Mouse (Mus musculus) lung, postnatal 0 days (tissue): ENCODE results near the gene Gstt2.
"Not testable (repeated sequence)": the region's sequence is repeated elsewhere in the genome, so short reads cannot be mapped to it uniquely, and the experiment has no call there.

Experiments
- CTCF ChIP-seq: IDR thresholded peaks from 2 replicates; pipeline ENCODE4 v1.5.1; 2016; ENCODE audit warnings: antibody characterized with exemption, mild to moderate bottlenecking
- EP300 ChIP-seq: IDR thresholded peaks from 2 replicates; pipeline ENCODE4 v1.6.1; 2016; ENCODE audit warnings: antibody characterized with exemption, mild to moderate bottlenecking, control low read depth

- not testable (repeated sequence) for TF ChIP-seq EP300, CTCF
These were observed 6.7 kb upstream of the Gstt2 start for GRCm38 (mm10) chr10:75843898-75844297.
